Mouse (Mus musculus) ES-Bruce4 (cell line): ENCODE results near the gene Pgm3.

Experiments used
- CTCF ChIP-seq: IDR thresholded peaks from one replicate; pipeline ENCODE4 v1.8.1; 2011; ENCODE audit warnings: low read depth, low read length
- EP300 ChIP-seq: IDR thresholded peaks from 2 replicates; pipeline ENCODE4 v1.6.1; 2011; ENCODE audit warnings: low read depth, low read length; ENCODE audit not compliant: insufficient read depth
- POLR2A ChIP-seq: IDR thresholded peaks from one replicate; pipeline ENCODE4 v1.8.1; 2011; ENCODE audit warnings: low read length; ENCODE audit not compliant: insufficient read depth

DNA sequence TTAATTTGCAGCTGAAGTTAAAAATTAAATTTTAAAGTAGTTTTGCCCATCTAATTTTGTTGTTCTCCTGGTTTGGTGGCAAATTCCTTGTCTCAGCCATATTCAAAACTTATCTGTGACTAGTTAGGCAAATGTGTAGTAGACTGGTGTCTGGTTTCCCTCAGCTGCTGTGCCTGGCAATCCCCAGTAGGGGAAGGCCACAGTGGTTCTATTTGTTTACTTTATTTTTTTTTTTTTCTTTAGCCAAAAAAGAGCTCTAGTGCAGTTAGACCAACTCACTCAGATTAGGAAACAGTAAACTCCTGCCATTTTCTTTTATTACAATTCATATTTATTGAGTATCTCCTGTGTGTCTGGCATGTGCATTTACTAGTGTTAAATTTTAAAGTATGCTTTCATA, 49.3 kb downstream of the Pgm3 start:
- TF ChIP-seq EP300: no peak
- no peak for TF ChIP-seq CTCF
- TF ChIP-seq POLR2A: no peak
